Mouse (Mus musculus) liver, embryonic 13.5 days (tissue): ENCODE results near the gene Ptpn13. TPM values are rescaled to one million over a fixed set of nuclear protein-coding genes. Genes with fewer than 3 reads are reported as not detected.

ENCODE experiments used
- ATAC-seq: fragments of 200-750 bp; cut with Nextera tagmentation; 2 replicates; pipeline ENCODE4 v1.8.0; 2017; ENCODE audit warnings: low read depth, mild to moderate bottlenecking, moderate number of reproducible peaks, moderate library complexity
- DNase-seq: peaks from one replicate; pipeline ENCODE4 v3.0.0; 2022
- H3K27ac ChIP-seq: fragments of 300-500 bp; sonication (generic); 2 replicates; pipeline ENCODE4 v1.5.1; 2015; ENCODE audit warnings: moderate library complexity, mild to moderate bottlenecking, inconsistent platforms
- H3K27me3 ChIP-seq: fragments of 300-500 bp; sonication (generic); 2 replicates; pipeline ENCODE4 v1.6.1; 2015; ENCODE audit warnings: mild to moderate bottlenecking, inconsistent platforms
- H3K36me3 ChIP-seq: fragments of 300-500 bp; sonication (generic); 2 replicates; pipeline ENCODE4 v1.6.1; 2015; ENCODE audit warnings: mild to moderate bottlenecking, inconsistent platforms
- H3K4me1 ChIP-seq: fragments of 300-500 bp; sonication (generic); replicated peaks from 2 replicates; pipeline ENCODE4 v1.6.1; 2015; ENCODE audit warnings: inconsistent platforms
- H3K4me2 ChIP-seq: fragments of 300-500 bp; sonication (generic); 2 replicates; pipeline ENCODE4 v1.6.1; 2015; ENCODE audit warnings: inconsistent platforms, mild to moderate bottlenecking, moderate library complexity
- H3K4me3 ChIP-seq: fragments of 300-500 bp; sonication (generic); replicated peaks from 2 replicates; pipeline ENCODE4 v1.5.1; 2015; ENCODE audit warnings: mild to moderate bottlenecking, inconsistent platforms
- H3K9ac ChIP-seq: fragments of 300-500 bp; sonication (generic); 2 replicates; pipeline ENCODE4 v1.6.1; 2015; ENCODE audit warnings: mild to moderate bottlenecking, inconsistent platforms
- H3K9me3 ChIP-seq: fragments of 300-500 bp; sonication (generic); replicated peaks from 2 replicates; pipeline ENCODE4 v1.6.1; 2016; ENCODE audit warnings: inconsistent platforms
- WGBS: fragments of 180-500 bp; shearing (Covaris S2); methylation state at CpG from one replicate; pipeline ENCODE4 v1.1.7; 2015; ENCODE audit not compliant: insufficient replicate concordance; 5-methylcytosine and 5-hydroxymethylcytosine counted together
- polyA plus RNA-seq: library from polyadenylated mRNA; unstranded; fragments of >200 nt; fragmentation: Nextera tagmentation; extraction: Ambion mirVana; gene quantifications from 2 replicates; pipeline ENCODE4 v1.2.1, GENCODE M21; 2015

Gene Ptpn13
- polyA plus RNA-seq, 1 experiment from 2014 or later = 0.99 TPM

- ATAC-seq (no peak), DNase-seq (no peak)
- no peaks in the 10 kb centered on the region for H3K4me1 ChIP-seq
- 68% methylated on average over 5 of the region's 5 CpGs for WGBS
- H3K9ac ChIP-seq = no peak overlapping the region
- H3K27me3 ChIP-seq = no peaks in the 10 kb centered on the region
- no peaks in the 10 kb centered on the region for H3K9me3 ChIP-seq
- H3K27ac ChIP-seq = no peak overlapping the region
- H3K36me3 ChIP-seq = no peaks in the 10 kb centered on the region
- H3K4me2 ChIP-seq = no peak overlapping the region
- H3K4me3 ChIP-seq = no peak overlapping the region
These were observed 199.8 kb downstream of the Ptpn13 start for GRCm38 (mm10) chr5:103624831-103625230.

DNA sequence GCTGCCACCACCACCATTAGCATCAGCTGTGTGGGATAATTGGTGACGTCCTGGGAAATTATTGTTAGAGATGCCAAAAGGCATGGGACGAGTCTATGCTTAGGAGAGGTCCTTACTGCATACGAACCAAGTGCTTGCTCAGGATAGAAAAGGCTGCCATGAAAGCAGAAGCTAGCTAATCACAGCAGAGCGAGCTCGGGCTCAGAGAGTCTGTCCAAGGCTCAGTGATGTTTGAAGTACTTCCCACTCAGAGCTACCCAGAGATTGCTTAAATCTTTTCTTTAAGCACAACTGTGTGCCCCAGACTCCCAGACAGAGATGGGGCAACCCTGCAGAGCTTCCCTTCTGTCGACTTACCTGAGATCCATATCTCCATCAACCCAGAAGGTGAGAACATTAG lies 203.5 kb downstream of the Ptpn13 start:
- no peaks in the 10 kb centered on the region for H3K9me3 ChIP-seq
- H3K27me3 ChIP-seq = no peaks in the 10 kb centered on the region
- H3K9ac ChIP-seq = no peak overlapping the region
- no peaks in the 10 kb centered on the region for H3K4me1 ChIP-seq
- no peaks in the 10 kb centered on the region for H3K36me3 ChIP-seq
- DNase-seq (no peak), ATAC-seq (no peak)
- no peak overlapping the region for H3K27ac ChIP-seq
- no peak overlapping the region for H3K4me2 ChIP-seq
- no peak overlapping the region for H3K4me3 ChIP-seq
- WGBS = 50% methylated on average over 6 of the region's 6 CpGs

DNA sequence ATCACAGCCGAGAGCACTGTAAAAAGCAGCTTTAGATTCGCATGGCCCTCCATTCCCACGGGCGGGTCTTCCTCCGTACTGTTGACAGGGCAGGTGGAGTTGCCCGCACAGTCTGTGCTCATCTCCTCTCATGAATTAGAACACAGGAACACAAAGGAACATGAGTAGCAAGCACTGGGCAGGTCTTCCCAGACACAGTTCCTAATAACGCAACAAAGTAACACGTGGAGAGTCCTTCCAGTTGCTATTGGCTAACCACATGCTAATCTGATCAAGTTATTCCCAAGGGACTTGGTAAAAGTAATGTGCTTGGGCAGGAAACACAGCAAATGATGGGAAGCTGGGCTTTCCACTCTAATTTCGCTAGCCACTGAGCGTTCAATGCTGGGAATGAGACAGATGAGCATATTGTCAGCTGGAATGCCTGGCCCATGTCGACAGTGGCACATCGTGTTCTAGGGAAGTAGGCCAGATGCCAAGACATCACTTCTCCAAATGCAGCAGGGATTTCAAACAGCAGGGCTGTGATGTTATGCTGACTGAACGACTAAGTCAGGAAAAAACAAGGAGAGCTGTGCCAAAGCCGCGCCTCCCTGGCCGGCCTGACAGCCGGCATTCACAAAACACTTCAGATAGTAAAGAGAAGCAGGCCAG lies 204.2 kb downstream of the Ptpn13 start, which contains the start of gene Slc10a6:
Slc10a6 (minus strand) TSS at position 293 of the 654 bp plus-strand sequence.
- 60% methylated on average over 17 of the region's 17 CpGs for WGBS

DNA sequence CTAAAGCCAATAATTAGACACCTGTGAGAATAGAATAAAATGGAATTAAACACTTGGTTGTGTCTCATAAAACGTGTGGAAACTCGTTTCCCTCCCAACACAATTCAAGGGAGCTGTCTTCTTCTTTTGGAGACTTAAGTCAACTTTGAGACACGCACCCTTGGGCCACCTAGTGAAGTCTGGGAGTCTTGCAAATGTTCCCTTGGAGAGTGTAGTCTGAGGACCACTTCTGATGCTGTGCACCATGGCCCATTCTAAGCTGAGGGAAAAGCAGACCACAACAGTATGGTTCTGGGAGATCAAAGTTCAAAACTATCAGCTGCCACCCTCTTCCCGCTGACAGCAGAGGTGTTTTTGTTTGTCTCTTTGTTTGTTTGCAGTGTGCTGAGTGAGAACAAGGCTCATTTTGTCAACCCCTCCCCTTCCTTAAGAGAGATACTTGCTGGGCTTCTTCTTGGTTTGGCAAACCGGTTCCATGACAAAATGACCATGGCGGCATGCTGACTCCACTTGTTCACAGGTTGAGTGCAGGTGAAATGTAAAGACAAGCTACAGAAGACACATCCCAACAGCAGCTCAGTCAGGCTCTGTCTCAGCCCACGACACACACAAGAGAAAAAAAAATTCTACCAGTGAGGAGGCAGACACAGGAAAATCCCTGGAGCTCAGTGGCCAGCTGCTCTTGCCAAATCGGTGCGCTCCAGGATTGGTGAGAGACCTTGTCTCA lies 205.0 kb downstream of the Ptpn13 start:
- Histone ChIP-seq H3K27me3 (no peaks in the 10 kb centered on the region), H3K4me3 (no peak overlapping the region), H3K4me1 (no peaks in the 10 kb centered on the region), H3K4me2 (no peak overlapping the region), H3K9me3 (no peaks in the 10 kb centered on the region), H3K27ac (no peak overlapping the region), H3K9ac (no peak overlapping the region), H3K36me3 (no peaks in the 10 kb centered on the region)
- DNase-seq (no peak), ATAC-seq (no peak)
- WGBS = 65% methylated on average over 9 of the region's 9 CpGs

More for the DNA sequence above, 204.2 kb downstream of the Ptpn13 start, which contains the start of gene Slc10a6:
- no peak within 1 kb of the TSS for H3K4me3 ChIP-seq
- ATAC-seq = no peak
- no peaks in the 10 kb centered on the region for H3K9me3 ChIP-seq
- no peak within 1 kb of the TSS for H3K9ac ChIP-seq
- DNase-seq = no peak
- no peaks in the 10 kb centered on the region for H3K36me3 ChIP-seq
- H3K27ac ChIP-seq = no peak within 1 kb of the TSS
- no peaks in the 10 kb centered on the region for H3K27me3 ChIP-seq
- H3K4me2 ChIP-seq = no peak within 1 kb of the TSS
- no peaks in the 10 kb centered on the region for H3K4me1 ChIP-seq

DNA sequence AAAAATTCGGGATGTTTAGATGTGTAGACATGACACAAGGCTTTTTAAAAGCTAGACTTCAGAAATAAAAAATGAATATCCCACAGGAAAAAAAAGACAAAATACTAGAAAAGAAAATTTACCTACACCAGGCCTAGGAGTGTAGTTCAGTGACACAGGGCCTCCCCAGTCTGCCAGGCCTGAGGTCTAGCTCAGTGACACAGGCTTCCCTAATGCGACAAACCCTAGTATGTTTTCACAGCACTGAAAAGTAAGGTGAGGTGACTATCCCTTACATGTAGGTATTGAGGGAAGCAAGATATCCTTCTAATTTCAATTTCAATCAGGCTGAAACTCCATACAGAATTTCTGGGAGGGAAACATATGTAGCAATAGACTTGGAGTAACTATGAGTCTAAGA lies 212.2 kb downstream of the Ptpn13 start:
- Histone ChIP-seq H3K4me2 (no peak overlapping the region), H3K36me3 (no peaks in the 10 kb centered on the region), H3K27ac (no peak overlapping the region), H3K9me3 (no peaks in the 10 kb centered on the region), H3K4me1 (no peaks in the 10 kb centered on the region), H3K4me3 (no peak overlapping the region), H3K9ac (no peak overlapping the region), H3K27me3 (no peaks in the 10 kb centered on the region)
- DNase-seq (no peak), ATAC-seq (no peak)
- 60% methylated on average over 2 of the region's 2 CpGs for WGBS

DNA sequence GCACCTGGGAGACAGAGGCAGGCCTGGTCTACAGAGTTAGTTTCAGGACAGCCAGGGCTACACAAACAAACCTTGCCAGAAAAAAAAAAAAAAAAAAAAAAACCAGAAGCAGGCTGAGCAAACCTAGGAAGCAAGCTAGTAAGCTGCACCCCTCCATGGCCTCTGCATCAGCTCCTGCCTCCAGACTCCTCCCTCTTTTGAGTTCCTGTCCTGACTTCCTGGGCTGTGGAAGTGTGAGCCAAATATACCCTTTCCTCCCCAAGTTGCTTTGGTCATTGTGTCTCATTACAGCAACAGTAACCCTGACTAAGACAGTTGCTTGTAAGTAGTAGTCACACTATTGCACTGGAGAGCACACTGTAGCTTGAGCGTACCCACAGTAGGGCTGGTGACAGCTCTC lies 219.2 kb downstream of the Ptpn13 start:
- Histone ChIP-seq H3K4me3 (no peak overlapping the region), H3K9ac (no peak overlapping the region), H3K36me3 (no peaks in the 10 kb centered on the region), H3K27me3 (no peaks in the 10 kb centered on the region), H3K4me2 (no peak overlapping the region), H3K27ac (no peak overlapping the region), H3K9me3 (no peaks in the 10 kb centered on the region), H3K4me1 (no peaks in the 10 kb centered on the region)
- ATAC-seq = no peak
- no peak for DNase-seq
- 71% methylated on average over 1 of the region's 1 CpGs for WGBS

DNA sequence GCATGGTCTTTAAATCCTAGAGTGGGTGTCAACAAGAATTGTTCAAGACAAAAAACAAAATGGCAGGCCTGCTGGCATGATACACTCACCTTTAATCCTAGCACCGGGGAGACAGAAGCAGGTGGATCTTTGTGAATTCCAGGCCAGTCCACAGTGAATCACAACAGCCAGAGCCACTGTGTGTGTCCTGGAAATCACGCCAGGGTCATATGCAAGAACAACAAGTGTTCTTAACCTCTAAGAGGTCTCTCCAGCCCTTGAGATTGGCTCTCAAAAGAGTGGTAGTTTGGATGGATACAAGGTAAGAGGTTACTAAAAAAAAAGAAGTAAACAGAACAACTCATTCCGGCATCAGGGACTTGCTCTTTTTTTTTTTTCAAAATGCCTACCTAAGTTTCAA lies 222.3 kb downstream of the Ptpn13 start:
- Histone ChIP-seq H3K36me3 (no peaks in the 10 kb centered on the region), H3K27me3 (no peaks in the 10 kb centered on the region), H3K9me3 (no peaks in the 10 kb centered on the region), H3K9ac (no peak overlapping the region), H3K4me1 (no peaks in the 10 kb centered on the region), H3K27ac (no peak overlapping the region), H3K4me2 (no peak overlapping the region), H3K4me3 (no peak overlapping the region)
- no peak for ATAC-seq
- no peak for DNase-seq
- WGBS = 58% methylated on average over 3 of the region's 3 CpGs

Other genes with a start within 250 kb of the Ptpn13 start
- 0.06 and 0.13 TPM in 2 replicates for gene Mapk10, start 213.9 kb upstream of the Ptpn13 start, polyA plus RNA-seq
- 0.05 TPM in 1 of 2 replicates, not detected in the other for gene Slc10a6, start 204.2 kb downstream of the Ptpn13 start, polyA plus RNA-seq
- gene 1700016H13Rik, start 230.8 kb downstream of the Ptpn13 start, polyA plus RNA-seq = 0.09 TPM in 2 replicates